Mouse (Mus musculus): ENCODE data around the gene Spon1. TPM values are rescaled to one million over a fixed set of nuclear protein-coding genes. Genes with fewer than 3 reads are reported as not detected.
A peak's percentile ranks its signal among the peaks of the same experiment; 100 is the strongest.

Spon1 gene
- total and polyA plus RNA-seq, 2 experiments from 2014 or later, result 35.7 to 39.5 TPM

GRCm38 (mm10) chr7:113918916-113919315 lies 153.1 kb downstream of the Spon1 start:
- no peaks in the 10 kb centered on the region for H3K27me3 ChIP-seq (ENCODE audit: insufficient read depth, low read length)
- no peaks in the 10 kb centered on the region for H3K9me3 ChIP-seq (ENCODE audit: low read length)
- H3K4me2 ChIP-seq (ENCODE audit: low read depth, low read length, poor library complexity, severe bottlenecking), result no peak overlapping the region
- ATAC-seq (ENCODE audit: low FRiP score), result no peak
- no peak for TF ChIP-seq CTCF (IDR thresholded peaks at IDR 0.05)
- 90% methylated on average over 3 of the region's 3 CpGs for WGBS
- H3K4me1 ChIP-seq (ENCODE audit: insufficient read depth, low read length), result no peaks in the 10 kb centered on the region
- DNase-seq (ENCODE audit: low spot score), result no peak
- H3K9ac ChIP-seq (replicated peaks; ENCODE audit: low read length, poor library complexity, severe bottlenecking), result no peak overlapping the region
- no peaks in the 10 kb centered on the region for H3K36me3 ChIP-seq (ENCODE audit: insufficient read depth, low read length)
- H3K27ac ChIP-seq (ENCODE audit: low read depth, low read length), result no peak overlapping the region
- no peak overlapping the region for H3K4me3 ChIP-seq (ENCODE audit: low read depth, low read length)

DNA sequence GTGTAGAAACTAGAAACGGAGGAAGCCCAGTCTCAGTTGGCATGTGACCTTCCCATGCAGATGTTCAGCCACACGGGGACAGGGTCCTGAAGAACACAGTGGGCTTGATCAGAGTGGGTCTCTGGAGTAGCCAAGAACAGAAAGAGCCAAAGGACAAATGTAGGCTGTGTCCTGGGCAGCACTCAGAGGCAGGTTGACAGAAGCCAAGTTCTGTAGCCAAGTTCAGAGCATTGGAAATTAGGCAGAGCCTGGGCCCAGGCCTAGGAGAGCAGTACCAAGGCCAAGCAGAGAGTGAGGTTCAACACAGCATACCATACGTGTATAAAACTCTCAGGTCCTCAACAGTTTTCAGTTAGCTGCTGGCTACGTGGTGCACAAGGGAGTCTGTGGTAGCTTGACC lies 153.7 kb downstream of the Spon1 start:
- Histone ChIP-seq H3K4me2 (ENCODE audit: low read depth, low read length, poor library complexity, severe bottlenecking) (no peak overlapping the region), H3K27me3 (ENCODE audit: insufficient read depth, low read length) (no peaks in the 10 kb centered on the region), H3K4me1 (ENCODE audit: insufficient read depth, low read length) (no peaks in the 10 kb centered on the region), H3K27ac (ENCODE audit: low read depth, low read length) (no peak overlapping the region), H3K9ac (replicated peaks; ENCODE audit: low read length, poor library complexity, severe bottlenecking) (no peak overlapping the region), H3K9me3 (ENCODE audit: low read length) (no peaks in the 10 kb centered on the region), H3K4me3 (ENCODE audit: low read depth, low read length) (no peak overlapping the region), H3K36me3 (ENCODE audit: insufficient read depth, low read length) (no peaks in the 10 kb centered on the region)
- TF ChIP-seq CTCF (IDR thresholded peaks at IDR 0.05), result no peak
- DNase-seq (ENCODE audit: low spot score), result no peak
- 72% methylated on average over 4 of the region's 4 CpGs for WGBS
- no peak for ATAC-seq (ENCODE audit: low FRiP score)

GRCm38 (mm10) chr7:113920056-113920455 lies 154.3 kb downstream of the Spon1 start:
- ATAC-seq (ENCODE audit: low FRiP score), result no peak
- Histone ChIP-seq H3K4me1 (ENCODE audit: insufficient read depth, low read length) (no peaks in the 10 kb centered on the region), H3K36me3 (ENCODE audit: insufficient read depth, low read length) (no peaks in the 10 kb centered on the region), H3K9ac (replicated peaks; ENCODE audit: low read length, poor library complexity, severe bottlenecking) (no peak overlapping the region), H3K9me3 (ENCODE audit: low read length) (no peaks in the 10 kb centered on the region), H3K27me3 (ENCODE audit: insufficient read depth, low read length) (no peaks in the 10 kb centered on the region), H3K27ac (ENCODE audit: low read depth, low read length) (no peak overlapping the region), H3K4me2 (ENCODE audit: low read depth, low read length, poor library complexity, severe bottlenecking) (no peak overlapping the region), H3K4me3 (ENCODE audit: low read depth, low read length) (no peak overlapping the region)
- 69% methylated on average over 2 of the region's 2 CpGs for WGBS
- TF ChIP-seq CTCF (IDR thresholded peaks at IDR 0.05), result no peak
- no peak for DNase-seq (ENCODE audit: low spot score)

DNA sequence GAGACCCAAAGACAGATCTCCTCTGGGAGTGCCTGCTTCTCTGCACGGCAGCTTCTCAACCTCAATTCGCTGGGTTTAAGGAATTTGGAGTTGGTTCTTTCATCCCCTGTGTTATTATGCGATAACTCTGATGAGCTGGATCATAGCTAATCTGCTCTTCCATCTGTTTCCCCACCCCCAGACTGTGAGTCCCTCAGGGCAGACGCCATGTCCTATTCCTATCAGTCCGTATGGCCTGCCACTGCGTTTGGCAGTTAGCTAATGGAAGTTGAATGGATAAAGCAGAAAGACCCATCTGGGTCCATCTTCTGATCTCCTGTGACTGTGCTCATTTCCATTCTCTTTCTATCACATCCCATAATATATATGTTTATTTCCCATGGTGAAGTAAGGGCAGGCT lies 158.8 kb downstream of the Spon1 start:
- Histone ChIP-seq H3K36me3 (ENCODE audit: insufficient read depth, low read length) (no peaks in the 10 kb centered on the region), H3K9ac (replicated peaks; ENCODE audit: low read length, poor library complexity, severe bottlenecking) (no peak overlapping the region), H3K4me3 (ENCODE audit: low read depth, low read length) (no peak overlapping the region), H3K4me1 (ENCODE audit: insufficient read depth, low read length) (no peaks in the 10 kb centered on the region), H3K9me3 (ENCODE audit: low read length) (no peaks in the 10 kb centered on the region), H3K27ac (ENCODE audit: low read depth, low read length) (no peak overlapping the region), H3K4me2 (ENCODE audit: low read depth, low read length, poor library complexity, severe bottlenecking) (no peak overlapping the region), H3K27me3 (ENCODE audit: insufficient read depth, low read length) (no peaks in the 10 kb centered on the region)
- 60% methylated on average over 6 of the region's 6 CpGs for WGBS
- no peak for TF ChIP-seq CTCF (IDR thresholded peaks at IDR 0.05)
- DNase-seq (ENCODE audit: low spot score) (peak; percentile 42), ATAC-seq (ENCODE audit: low FRiP score) (no peak)

- no peaks in the 10 kb centered on the region for H3K4me1 ChIP-seq (ENCODE audit: insufficient read depth, low read length)
- 85% methylated on average over 7 of the region's 7 CpGs for WGBS
- no peak overlapping the region for H3K9ac ChIP-seq (replicated peaks; ENCODE audit: low read length, poor library complexity, severe bottlenecking)
- TF ChIP-seq CTCF (IDR thresholded peaks at IDR 0.05), result no peak
- H3K9me3 ChIP-seq (ENCODE audit: low read length), result no peaks in the 10 kb centered on the region
- H3K36me3 ChIP-seq (ENCODE audit: insufficient read depth, low read length), result no peaks in the 10 kb centered on the region
- no peak overlapping the region for H3K27ac ChIP-seq (ENCODE audit: low read depth, low read length)
- H3K4me3 ChIP-seq (ENCODE audit: low read depth, low read length), result no peak overlapping the region
- H3K4me2 ChIP-seq (ENCODE audit: low read depth, low read length, poor library complexity, severe bottlenecking), result no peak overlapping the region
- DNase-seq (ENCODE audit: low spot score) (no peak), ATAC-seq (ENCODE audit: low FRiP score) (no peak)
- no peaks in the 10 kb centered on the region for H3K27me3 ChIP-seq (ENCODE audit: insufficient read depth, low read length)
These were observed 185.1 kb downstream of the Spon1 start for GRCm38 (mm10) chr7:113950888-113951287.

- H3K4me1 ChIP-seq (ENCODE audit: insufficient read depth, low read length), result no peaks in the 10 kb centered on the region
- no peaks in the 10 kb centered on the region for H3K36me3 ChIP-seq (ENCODE audit: insufficient read depth, low read length)
- H3K9me3 ChIP-seq (ENCODE audit: low read length), result no peaks in the 10 kb centered on the region
- H3K9ac ChIP-seq (replicated peaks; ENCODE audit: low read length, poor library complexity, severe bottlenecking), result no peak overlapping the region
- DNase-seq (ENCODE audit: low spot score) (peak; percentile 22), ATAC-seq (ENCODE audit: low FRiP score) (no peak)
- no peak for TF ChIP-seq CTCF (IDR thresholded peaks at IDR 0.05)
- no peak overlapping the region for H3K4me3 ChIP-seq (ENCODE audit: low read depth, low read length)
- no peaks in the 10 kb centered on the region for H3K27me3 ChIP-seq (ENCODE audit: insufficient read depth, low read length)
- H3K4me2 ChIP-seq (ENCODE audit: low read depth, low read length, poor library complexity, severe bottlenecking), result no peak overlapping the region
- H3K27ac ChIP-seq (ENCODE audit: low read depth, low read length), result no peak overlapping the region
- WGBS, result 62% methylated on average over 2 of the region's 2 CpGs
These were observed 189.6 kb downstream of the Spon1 start for GRCm38 (mm10) chr7:113955431-113955830.

Data from midbrain, postnatal 0 days (tissue).